ENCODE assay signal across 17 mouse cellular contexts in the genomic region with DNA sequence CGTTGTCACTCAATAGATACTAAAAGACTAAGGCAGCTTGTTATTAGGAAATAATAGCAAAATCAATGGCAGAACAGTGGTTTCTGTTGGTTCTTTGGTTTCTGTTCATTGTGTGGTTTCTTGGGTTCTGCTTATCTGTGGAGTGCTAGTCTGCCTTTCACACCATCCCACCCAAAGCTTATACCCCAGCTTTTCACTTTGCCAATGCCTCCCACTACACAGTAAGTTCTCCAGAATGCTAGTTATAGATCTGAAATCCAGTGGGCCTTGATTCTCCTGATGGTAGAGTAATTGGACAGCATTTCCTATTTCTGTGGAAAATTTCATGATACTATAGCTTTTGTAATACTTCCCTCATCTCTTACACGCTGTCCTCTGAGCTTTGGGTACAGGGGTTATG.
"Had no signal": no experiment of that assay in that cellular context is flagged by ENCODE, and none has a peak within 500 bp of the region (broad histone marks: within the 10 kb centered on the region; RNA-seq: fewer than 3 reads in every experiment).

No protein-coding gene starts in this region.

- DNase-seq: left cerebral cortex, postnatal 4 days; liver; liver, embryonic 13.5 days; liver, postnatal 0 days; lung, adult 18-20 months; lung, adult 2 months; lung, embryonic 14.5 days; lung, postnatal 10 days; lung, postnatal 14 days; lung, postnatal 36 days; lung, postnatal 4 days; midbrain, embryonic 14.5 days had no signal

- ATAC-seq: liver, embryonic 12.5 days; liver, postnatal 0 days; lung, postnatal 0 days; midbrain, embryonic 13.5 days; midbrain, embryonic 15.5 days; midbrain, embryonic 16.5 days had no signal
